Mouse (Mus musculus) embryonic facial prominence, embryonic 11.5 days (tissue): ENCODE results near the gene Gpn1. TPM values are rescaled to one million over a fixed set of nuclear protein-coding genes. Genes with fewer than 3 reads are reported as not detected.

Experiments
- ATAC-seq: fragments of 200-750 bp; cut with Nextera tagmentation; replicated peaks from 2 replicates; pipeline ENCODE4 v1.8.0; 2017; ENCODE audit warnings: low read depth; ENCODE audit not compliant: insufficient number of reproducible peaks, low FRiP score, low TSS enrichment
- DNase-seq: peaks from one replicate; pipeline ENCODE4 v3.0.0-alpha.2; 2015; ENCODE audit warnings: low spot score
- H3K27ac ChIP-seq: fragments of 300-500 bp; sonication (generic); replicated peaks from 2 replicates; pipeline ENCODE4 v1.5.1; 2014; ENCODE audit warnings: mild to moderate bottlenecking, low read depth, low read length, control low read depth
- H3K27me3 ChIP-seq: fragments of 300-500 bp; sonication (generic); 2 replicates; pipeline ENCODE4 v1.6.1; 2014; ENCODE audit warnings: mild to moderate bottlenecking, low read length, moderate library complexity, mixed read lengths; ENCODE audit not compliant: control insufficient read depth, insufficient read depth
- H3K36me3 ChIP-seq: fragments of 300-500 bp; sonication (generic); replicated peaks from 2 replicates; pipeline ENCODE4 v1.6.1; 2014; ENCODE audit warnings: low read depth, mild to moderate bottlenecking, low read length, moderate library complexity, mixed read lengths; ENCODE audit not compliant: control insufficient read depth, insufficient read depth
- H3K4me1 ChIP-seq: fragments of 300-500 bp; sonication (generic); 2 replicates; pipeline ENCODE4 v1.6.1; 2014; ENCODE audit warnings: low read length, mixed read lengths; ENCODE audit not compliant: control insufficient read depth, insufficient read depth
- H3K4me2 ChIP-seq: fragments of 300-500 bp; sonication (generic); 2 replicates; pipeline ENCODE4 v1.6.1; 2014; ENCODE audit warnings: low read depth, mild to moderate bottlenecking, control low read depth, low read length, moderate library complexity
- H3K4me3 ChIP-seq: fragments of 300-500 bp; sonication (generic); 2 replicates; pipeline ENCODE4 v1.5.1; 2014; ENCODE audit warnings: low read depth, low read length, control low read depth
- H3K9ac ChIP-seq: fragments of 300-500 bp; sonication (generic); replicated peaks from 2 replicates; pipeline ENCODE4 v1.6.1; 2014; ENCODE audit warnings: mild to moderate bottlenecking, control low read depth, low read length
- H3K9me3 ChIP-seq: fragments of 300-500 bp; sonication (generic); replicated peaks from 2 replicates; pipeline ENCODE4 v1.6.1; 2016; ENCODE audit warnings: mild to moderate bottlenecking, low read length, inconsistent platforms, mixed read lengths; ENCODE audit not compliant: control insufficient read depth
- WGBS: fragments of 180-500 bp; shearing (Covaris S2); extraction: QIAGEN DNeasy Blood & Tissue Kit; methylation state at CpG from one replicate; pipeline ENCODE4 v1.1.7; 2014; 5-methylcytosine and 5-hydroxymethylcytosine counted together
- polyA plus RNA-seq: library from polyadenylated mRNA; unstranded; fragments of >200 nt; fragmentation: Nextera tagmentation; extraction: Ambion mirVana; gene quantifications from 2 replicates; pipeline ENCODE4 v1.2.1, GENCODE M21; 2014

Gene Gpn1
- polyA plus RNA-seq, 1 experiment from 2014 or later: 77.7 TPM

DNA sequence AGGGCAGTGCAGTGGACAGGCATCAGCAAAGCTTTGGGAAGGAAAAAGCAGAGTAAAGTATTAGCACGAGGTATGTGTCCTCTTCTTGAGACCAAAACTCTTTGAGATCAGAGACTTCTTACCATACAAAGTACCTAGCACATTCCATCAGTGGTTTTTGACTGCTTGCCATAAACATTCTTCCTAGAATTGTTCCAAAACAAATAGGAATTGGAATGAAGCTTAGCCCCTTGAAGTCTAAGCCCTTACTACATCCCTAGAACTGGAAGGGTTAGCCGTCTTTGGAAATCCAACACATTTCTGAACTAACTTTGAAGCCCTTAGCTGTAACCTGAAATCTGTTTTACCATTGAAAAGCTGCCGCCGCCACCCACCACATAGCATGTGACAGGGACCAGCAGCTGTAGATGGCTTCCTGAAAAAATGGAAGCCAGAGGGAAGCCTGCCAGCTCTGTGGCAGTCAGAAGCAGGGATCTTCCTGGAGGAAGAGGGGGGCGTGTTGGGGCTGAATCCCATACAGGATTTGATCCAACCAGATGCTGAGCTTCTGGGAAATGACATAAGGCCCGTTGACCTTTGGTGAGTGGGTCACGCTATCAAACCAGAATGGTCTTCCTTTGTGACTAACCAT, 67.6 kb downstream of the Gpn1 start:
- Histone ChIP-seq H3K4me3 (no peak overlapping the region), H3K4me2 (no peak overlapping the region), H3K27me3 (no peaks in the 10 kb centered on the region), H3K9me3 (no peaks in the 10 kb centered on the region), H3K27ac (no peak overlapping the region), H3K4me1 (no peaks in the 10 kb centered on the region), H3K9ac (no peak overlapping the region), H3K36me3 (no peaks in the 10 kb centered on the region; the same call in 1 of the 2 replicates)
- no peak for ATAC-seq
- no peak for DNase-seq
- WGBS: 89% methylated on average over 7 of the region's 7 CpGs

Other genes starting within 250 kb of the Gpn1 start
- 12.4 and 14.6 TPM in 2 replicates for gene Krtcap3, start 243.1 kb upstream of the Gpn1 start, polyA plus RNA-seq
- gene Ift172, start 203.6 kb upstream of the Gpn1 start, polyA plus RNA-seq: 31.2 and 38.6 TPM in 2 replicates
- gene Fndc4, start 198.7 kb upstream of the Gpn1 start, polyA plus RNA-seq: 58.2 and 67.5 TPM in 2 replicates
- 0.48 and 0.49 TPM in 2 replicates for gene Gckr, start 197.3 kb upstream of the Gpn1 start, polyA plus RNA-seq
- 60.0 and 63.7 TPM in 2 replicates for gene Zfp512, start 42.3 kb upstream of the Gpn1 start, polyA plus RNA-seq
- not detected in 2 replicates for gene 4930548H24Rik, start 9.0 kb upstream of the Gpn1 start, polyA plus RNA-seq
- 26.2 and 29.5 TPM in 2 replicates for gene Slc4a1ap, start 32.3 kb downstream of the Gpn1 start, polyA plus RNA-seq
- 17.8 and 18.8 TPM in 2 replicates for gene Supt7l, start 33.1 kb downstream of the Gpn1 start, polyA plus RNA-seq
- gene Mrpl33, start 102.2 kb downstream of the Gpn1 start, polyA plus RNA-seq: 245 and 246 TPM in 2 replicates
- gene Rbks, start 202.9 kb downstream of the Gpn1 start, polyA plus RNA-seq: 3.0 and 3.2 TPM in 2 replicates
- gene Babam2, start 202.9 kb downstream of the Gpn1 start, polyA plus RNA-seq: 32.4 and 38.8 TPM in 2 replicates